Mouse (Mus musculus) cerebellum, postnatal 14 days (tissue): ENCODE results near the gene Psmc5.

ENCODE experiments used
- DNase-seq, 2 experiments: peaks; one replicate each; pipeline ENCODE4 v3.0.0; 2021; ENCODE audit warnings: mixed read lengths in 2 of 2

Psmc5 gene

GRCm38 (mm10) chr11:106269060-106269431 is 13.1 kb downstream of the Psmc5 start:
- DNase-seq = peak; percentile 58 to 69

GRCm38 (mm10) chr11:106271131-106271793 is 15.3 kb downstream of the Psmc5 start:
- peak; percentile 46 to 61 for DNase-seq

GRCm38 (mm10) chr11:106271794-106272643 is 16.1 kb downstream of the Psmc5 start:
- peak; percentile 60 to 63 for DNase-seq

- DNase-seq = peak; percentile 99
Measured at GRCm38 (mm10) chr11:106272644-106273310, 16.8 kb downstream of the Psmc5 start, which contains the start of gene Smarcd2. Gene Smarcd2, minus strand, starts transcription at chr11:106272972.

GRCm38 (mm10) chr11:106273311-106273684 is 17.3 kb downstream of the Psmc5 start:
- DNase-seq = no peak

- no peak for DNase-seq
Measured at GRCm38 (mm10) chr11:106273811-106274210, 17.9 kb downstream of the Psmc5 start.

GRCm38 (mm10) chr11:106274374-106274773 is 18.4 kb downstream of the Psmc5 start:
- DNase-seq = no peak

- DNase-seq = peak in 1 of 2 experiments; percentile 33
Measured at GRCm38 (mm10) chr11:106274971-106275411, 19.0 kb downstream of the Psmc5 start.

- peak; percentile 98 for DNase-seq
Measured at GRCm38 (mm10) chr11:106276454-106276853, 20.5 kb downstream of the Psmc5 start, which contains the start of gene Tcam1. Gene Tcam1, plus strand, starts transcription at chr11:106276672.

GRCm38 (mm10) chr11:106282452-106282851 is 26.5 kb downstream of the Psmc5 start:
- DNase-seq = no peak

- peak in 1 of 2 experiments; percentile 43 for DNase-seq
Measured at GRCm38 (mm10) chr11:106283371-106283770, 27.4 kb downstream of the Psmc5 start.

- DNase-seq = peak; percentile 23 to 46
Measured at GRCm38 (mm10) chr11:106284126-106284525, 28.2 kb downstream of the Psmc5 start.

- DNase-seq = peak; percentile 38 to 51
Measured at GRCm38 (mm10) chr11:106286206-106286605, 30.3 kb downstream of the Psmc5 start.

GRCm38 (mm10) chr11:106286987-106287386 is 31.0 kb downstream of the Psmc5 start:
- DNase-seq = peak; percentile 80 to 81

- peak; percentile 95 to 98 for DNase-seq
Measured at GRCm38 (mm10) chr11:106289369-106289768, 33.4 kb downstream of the Psmc5 start.

- peak in 1 of 2 experiments; percentile 19 for DNase-seq
Measured at GRCm38 (mm10) chr11:106290376-106290775, 34.4 kb downstream of the Psmc5 start.

GRCm38 (mm10) chr11:106291861-106292260 is 35.9 kb downstream of the Psmc5 start:
- peak; percentile 85 to 88 for DNase-seq

GRCm38 (mm10) chr11:106301765-106302164 is 45.8 kb downstream of the Psmc5 start, which contains the start of gene Gh:
Gene Gh, minus strand, starts transcription at chr11:106301865.
- DNase-seq = no peak

- DNase-seq = peak; percentile 79 to 83
Measured at GRCm38 (mm10) chr11:106302634-106303033, 46.7 kb downstream of the Psmc5 start.

GRCm38 (mm10) chr11:106305348-106306064 is 49.6 kb downstream of the Psmc5 start:
- no peak for DNase-seq

GRCm38 (mm10) chr11:106306065-106306385 is 50.1 kb downstream of the Psmc5 start:
- no peak for DNase-seq

GRCm38 (mm10) chr11:106306758-106307157 is 50.8 kb downstream of the Psmc5 start:
- DNase-seq = no peak
